Mouse (Mus musculus): ENCODE measurements at regions not wholly inside any gene's neighbourhood (a gene's known extent, or its start where the extent isn't known, plus 50 kb on each side); places are given as distances from the start of the nearest gene placed in this dataset.
"Not testable (repeated sequence)": the region's sequence is repeated elsewhere in the genome, so short reads cannot be mapped to it uniquely, and the experiment has no call there.

GRCm38 (mm10) chr1:7388627-7389026 is 2580.9 kb downstream of the Gm37988 start:
- 81% methylated on average over 1 of the region's 1 CpGs for WGBS
- Histone ChIP-seq H3K27ac (ENCODE audit: control insufficient read depth, insufficient read depth, low read depth, low read length, poor library complexity) (no peak overlapping the region), H3K4me1 (ENCODE audit: control insufficient read depth, insufficient read depth, low read length) (no peaks in the 10 kb centered on the region), H3K4me3 (replicated peaks; ENCODE audit: control insufficient read depth, low read depth, low read length) (no peak overlapping the region)
- no peak for TF ChIP-seq POLR2A (IDR thresholded peaks at IDR 0.05; ENCODE audit: borderline replicate concordance, control insufficient read depth, low read depth, low read length)
- no peak for TF ChIP-seq CTCF (IDR thresholded peaks at IDR 0.05; ENCODE audit: control insufficient read depth, insufficient read depth, low read length)

- Histone ChIP-seq H3K27ac (ENCODE audit: control insufficient read depth, insufficient read depth, low read depth, low read length, poor library complexity) (no peak overlapping the region), H3K4me1 (ENCODE audit: control insufficient read depth, insufficient read depth, low read length) (no peaks in the 10 kb centered on the region), H3K4me3 (replicated peaks; ENCODE audit: control insufficient read depth, low read depth, low read length) (no peak overlapping the region)
- TF ChIP-seq CTCF (IDR thresholded peaks at IDR 0.05; ENCODE audit: control insufficient read depth, insufficient read depth, low read length) = no peak
These were observed 2585.8 kb downstream of the Gm37988 start for GRCm38 (mm10) chr1:7393508-7393907.

DNA sequence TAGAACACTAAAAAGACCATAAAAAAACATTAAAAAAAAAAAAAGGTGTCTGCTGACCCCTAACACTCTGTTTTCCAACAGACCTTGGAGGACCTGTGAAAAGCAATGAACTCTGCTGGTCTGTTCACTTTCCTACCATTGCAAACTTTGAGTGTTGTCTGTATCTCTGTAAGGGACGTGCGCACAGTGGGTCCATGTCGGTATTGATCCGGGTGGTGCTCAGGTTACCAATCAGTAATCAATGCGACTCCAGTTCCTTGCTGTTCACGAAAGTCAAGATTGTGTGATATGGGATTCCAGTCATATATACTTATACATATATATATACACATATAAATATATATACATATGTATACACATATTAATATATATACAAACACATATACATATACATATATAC is 2586.5 kb downstream of the Gm37988 start:
- Histone ChIP-seq H3K27ac (ENCODE audit: control insufficient read depth, insufficient read depth, low read depth, low read length, poor library complexity) (no peak overlapping the region), H3K4me1 (ENCODE audit: control insufficient read depth, insufficient read depth, low read length) (no peaks in the 10 kb centered on the region), H3K4me3 (replicated peaks; ENCODE audit: control insufficient read depth, low read depth, low read length) (no peak overlapping the region)
- TF ChIP-seq POLR2A (IDR thresholded peaks at IDR 0.05; ENCODE audit: borderline replicate concordance, control insufficient read depth, low read depth, low read length) (no peak), CTCF (IDR thresholded peaks at IDR 0.05; ENCODE audit: control insufficient read depth, insufficient read depth, low read length) (no peak)
- 94% methylated on average over 6 of the region's 6 CpGs for WGBS

DNA sequence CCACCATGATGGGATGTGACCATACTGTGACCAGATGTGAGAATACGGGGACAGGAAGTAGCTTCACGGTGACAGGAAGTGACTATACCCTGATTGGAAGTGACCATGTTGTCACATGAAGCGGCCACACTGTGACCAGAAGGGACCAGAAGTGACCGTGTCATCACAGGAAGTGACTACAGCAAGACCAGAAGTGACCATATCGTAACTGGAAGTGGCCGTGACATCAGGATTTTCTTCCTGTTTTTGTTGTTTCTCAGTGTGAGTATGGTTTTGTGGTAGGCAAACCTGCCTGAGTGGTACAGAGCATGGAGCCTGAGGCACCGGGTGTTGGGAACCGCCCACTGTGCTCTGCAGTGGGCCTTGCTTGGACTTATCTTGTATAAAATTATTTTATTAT is 2587.8 kb downstream of the Gm37988 start:
- Histone ChIP-seq H3K27ac (ENCODE audit: control insufficient read depth, insufficient read depth, low read depth, low read length, poor library complexity) (no peak overlapping the region), H3K4me1 (ENCODE audit: control insufficient read depth, insufficient read depth, low read length) (no peaks in the 10 kb centered on the region), H3K4me3 (replicated peaks; ENCODE audit: control insufficient read depth, low read depth, low read length) (no peak overlapping the region)
- TF ChIP-seq POLR2A (IDR thresholded peaks at IDR 0.05; ENCODE audit: borderline replicate concordance, control insufficient read depth, low read depth, low read length) (no peak), CTCF (IDR thresholded peaks at IDR 0.05; ENCODE audit: control insufficient read depth, insufficient read depth, low read length) (no peak)
- WGBS = 48% methylated on average over 8 of the region's 8 CpGs

- Histone ChIP-seq H3K27ac (ENCODE audit: control insufficient read depth, insufficient read depth, low read depth, low read length, poor library complexity) (peak overlapping the region; percentile 78), H3K4me3 (replicated peaks; ENCODE audit: control insufficient read depth, low read depth, low read length) (peak overlapping the region; percentile 94), H3K4me1 (ENCODE audit: control insufficient read depth, insufficient read depth, low read length) (no peaks in the 10 kb centered on the region)
- 1% methylated on average over 26 of the region's 26 CpGs for WGBS
- TF ChIP-seq CTCF (IDR thresholded peaks at IDR 0.05; ENCODE audit: control insufficient read depth, insufficient read depth, low read length) (peak; percentile 75), POLR2A (IDR thresholded peaks at IDR 0.05; ENCODE audit: borderline replicate concordance, control insufficient read depth, low read depth, low read length) (no peak)
These were observed 2589.4 kb downstream of the Gm37988 start for GRCm38 (mm10) chr1:7396867-7397806.

DNA sequence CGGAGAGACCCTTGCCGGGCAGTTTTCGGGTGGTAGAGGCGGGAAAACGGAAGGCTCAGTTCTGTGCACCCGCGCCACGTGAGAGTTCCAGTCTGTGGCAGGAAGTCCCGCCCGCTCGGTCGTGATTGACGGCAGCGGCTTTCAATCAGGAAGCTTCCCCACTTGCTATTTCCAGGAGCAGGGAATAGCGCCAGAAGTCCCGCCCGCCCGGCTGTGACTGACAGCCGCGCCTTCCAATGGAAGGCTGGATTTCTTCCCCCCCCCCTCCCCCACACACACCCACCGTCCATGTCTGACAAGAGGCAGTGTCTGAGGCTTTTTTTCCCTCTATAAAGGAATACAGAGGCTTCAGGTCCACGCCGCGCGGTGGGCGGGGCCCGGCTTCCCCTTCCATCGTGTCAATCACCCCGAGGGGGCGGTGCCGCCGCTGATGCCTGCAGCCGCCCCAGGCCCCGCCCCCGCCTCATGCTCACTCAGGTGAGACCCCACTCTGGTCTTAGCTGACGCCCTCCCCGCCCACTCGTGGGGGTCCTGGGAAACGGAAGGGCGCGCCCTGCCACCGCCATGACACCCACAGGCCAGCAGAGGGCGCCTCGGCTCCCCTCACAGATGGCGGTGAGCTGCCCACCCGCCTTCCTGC is 2590.2 kb downstream of the Gm37988 start:
- peak; percentile 59; the same call in 1 of the 2 replicates for TF ChIP-seq CTCF (IDR thresholded peaks at IDR 0.05; ENCODE audit: control insufficient read depth, insufficient read depth, low read length)
- TF ChIP-seq POLR2A (IDR thresholded peaks at IDR 0.05; ENCODE audit: borderline replicate concordance, control insufficient read depth, low read depth, low read length) = no peak
- Histone ChIP-seq H3K27ac (ENCODE audit: control insufficient read depth, insufficient read depth, low read depth, low read length, poor library complexity) (peak overlapping the region; percentile 78), H3K4me1 (ENCODE audit: control insufficient read depth, insufficient read depth, low read length) (no peaks in the 10 kb centered on the region), H3K4me3 (replicated peaks; ENCODE audit: control insufficient read depth, low read depth, low read length) (peak overlapping the region; percentile 94)
- 1% methylated on average over 46 of the region's 46 CpGs for WGBS

DNA sequence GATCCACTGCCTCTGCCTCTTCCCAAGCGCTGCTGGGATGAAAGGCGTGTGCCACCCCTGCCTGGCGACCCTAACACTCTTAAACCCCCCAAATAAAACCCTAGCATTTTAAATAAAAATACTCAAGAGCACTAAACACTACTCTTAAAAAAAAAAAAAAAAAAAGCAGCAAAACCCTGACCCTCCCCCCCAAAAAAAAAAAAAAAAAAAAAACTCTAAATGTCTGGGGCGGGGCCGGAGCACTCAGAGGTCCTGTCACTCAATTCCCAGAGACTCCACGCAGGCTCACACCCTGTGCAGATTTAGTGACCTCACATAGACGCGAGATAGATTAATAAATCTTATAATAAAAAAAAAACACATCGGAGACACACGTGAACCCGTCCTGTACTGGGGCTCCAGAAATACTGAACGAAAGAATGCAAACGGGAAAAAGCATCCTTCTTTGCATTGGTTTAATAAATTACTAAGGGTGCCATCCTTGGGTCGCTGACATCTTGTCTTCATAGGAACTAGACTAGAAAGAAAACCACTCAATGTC is 2591.1 kb downstream of the Gm37988 start:
- Histone ChIP-seq H3K27ac (ENCODE audit: control insufficient read depth, insufficient read depth, low read depth, low read length, poor library complexity) (no peak overlapping the region), H3K4me3 (replicated peaks; ENCODE audit: control insufficient read depth, low read depth, low read length) (peak overlapping the region; percentile 54), H3K4me1 (ENCODE audit: control insufficient read depth, insufficient read depth, low read length) (no peaks in the 10 kb centered on the region)
- 61% methylated on average over 14 of the region's 14 CpGs for whole genome bisulfite sequencing
- TF ChIP-seq CTCF (IDR thresholded peaks at IDR 0.05; ENCODE audit: control insufficient read depth, insufficient read depth, low read length) = no peak
- TF ChIP-seq POLR2A (IDR thresholded peaks at IDR 0.05; ENCODE audit: borderline replicate concordance, control insufficient read depth, low read depth, low read length) = no peak

DNA sequence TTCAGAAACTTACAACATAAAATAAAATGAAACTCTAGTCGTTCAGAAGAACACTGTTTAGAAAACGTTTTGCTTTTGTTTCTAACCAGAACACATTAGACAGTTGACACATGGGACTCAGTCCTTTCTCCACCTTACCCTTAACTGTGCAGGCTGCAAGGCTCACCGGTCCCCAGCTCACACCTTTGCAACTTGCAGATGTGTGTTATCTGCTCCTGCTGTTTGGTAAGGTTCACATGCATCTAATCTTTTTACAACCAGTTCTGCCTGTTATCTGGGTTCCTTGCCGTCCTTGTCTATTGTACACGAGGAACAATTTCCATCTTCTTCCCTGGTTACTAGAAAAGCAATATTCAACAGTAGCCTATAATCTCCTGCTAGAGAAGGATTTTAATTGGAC is 2598.0 kb downstream of the Gm37988 start:
- 61% methylated on average over 5 of the region's 5 CpGs for WGBS
- not testable (repeated sequence) for H3K27ac ChIP-seq (ENCODE audit: control insufficient read depth, insufficient read depth, low read depth, low read length, poor library complexity); H3K4me3 ChIP-seq (replicated peaks; ENCODE audit: control insufficient read depth, low read depth, low read length); H3K4me1 ChIP-seq (ENCODE audit: control insufficient read depth, insufficient read depth, low read length)
